Mouse (Mus musculus) bone marrow, adult 2 months (tissue): ENCODE measurements around the gene Myom3.

Source experiments
- CTCF ChIP-seq: fragments of 200-500 bp; IDR thresholded peaks from 2 replicates; pipeline ENCODE4 v1.5.1; 2011; ENCODE audit warnings: low read length, control low read depth; ENCODE audit not compliant: control insufficient read depth, insufficient read depth
- POLR2A ChIP-seq: fragments of 200-500 bp; IDR thresholded peaks from 2 replicates; pipeline ENCODE4 v1.6.1; 2011; ENCODE audit warnings: low read depth, mild to moderate bottlenecking, control low read depth, low read length, borderline replicate concordance; ENCODE audit not compliant: control insufficient read depth

DNA sequence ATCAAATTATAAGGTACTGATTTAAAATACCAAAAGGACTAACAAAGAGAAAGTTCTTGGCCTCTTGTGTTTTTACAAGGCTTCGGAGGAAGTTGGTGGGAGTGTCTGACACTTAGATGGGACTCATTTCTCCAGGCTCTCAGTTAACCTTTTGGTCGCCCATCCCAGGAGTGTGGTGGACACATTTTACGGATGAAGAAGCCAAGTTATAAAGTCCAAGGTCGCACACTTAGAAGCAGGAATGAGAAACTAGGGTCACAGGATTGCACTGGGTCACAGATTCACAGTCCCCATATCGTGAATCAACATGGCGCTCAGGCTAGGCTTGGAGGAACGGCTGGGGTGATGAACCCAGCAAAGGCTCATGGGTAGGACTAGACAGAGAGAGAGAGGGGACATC, 2.1 kb downstream of the Myom3 start:
- TF ChIP-seq CTCF (no peak), POLR2A (no peak)
